Mouse (Mus musculus) frontal cortex, postnatal 10 days (tissue): Measurements from ENCODE around the gene Cep295nl.
A peak's percentile ranks its signal among the peaks of the same experiment; 100 is the strongest.
"Not testable (repeated sequence)": the region's sequence is repeated elsewhere in the genome, so short reads cannot be mapped to it uniquely, and the experiment has no call there.

ENCODE experiments used
- DNase-seq, 2 experiments: peaks; one replicate each; pipeline ENCODE4 v3.0.0; 2022; ENCODE audit warnings: low spot score in 2 of 2, mixed read lengths in 1 of 2

The Cep295nl gene

DNA sequence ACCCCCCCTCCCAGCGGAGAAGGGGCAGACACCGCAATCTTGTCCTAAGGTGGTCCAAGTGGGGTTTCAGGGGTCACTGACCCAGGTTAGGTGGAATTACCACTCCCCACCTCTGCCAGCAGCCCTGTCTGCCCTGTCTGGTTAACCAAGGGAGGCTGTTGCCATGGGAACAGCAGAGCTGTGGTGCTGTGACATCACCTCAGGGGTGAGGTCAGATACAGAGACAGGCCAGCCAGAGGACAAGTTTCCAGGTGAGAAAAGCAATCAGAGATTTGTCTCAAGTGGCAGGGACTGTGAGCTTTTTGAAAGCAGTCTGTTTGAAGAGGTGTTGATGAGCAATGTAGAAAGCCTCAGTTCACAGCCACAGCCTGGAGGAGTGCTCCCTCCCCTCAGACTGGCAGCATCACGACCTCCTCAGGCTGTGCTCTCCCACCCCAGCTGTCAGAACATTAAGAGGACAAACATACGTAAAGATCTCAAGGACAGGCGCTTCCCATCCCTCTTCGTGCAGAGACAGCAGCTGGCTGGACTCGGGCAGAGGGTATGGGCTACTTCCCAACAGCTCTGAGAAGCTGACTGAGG lies at the start of gene Cep295nl:
Cep295nl (minus strand) TSS at position 101 of the 582 bp plus-strand sequence.
- no peak for DNase-seq

DNA sequence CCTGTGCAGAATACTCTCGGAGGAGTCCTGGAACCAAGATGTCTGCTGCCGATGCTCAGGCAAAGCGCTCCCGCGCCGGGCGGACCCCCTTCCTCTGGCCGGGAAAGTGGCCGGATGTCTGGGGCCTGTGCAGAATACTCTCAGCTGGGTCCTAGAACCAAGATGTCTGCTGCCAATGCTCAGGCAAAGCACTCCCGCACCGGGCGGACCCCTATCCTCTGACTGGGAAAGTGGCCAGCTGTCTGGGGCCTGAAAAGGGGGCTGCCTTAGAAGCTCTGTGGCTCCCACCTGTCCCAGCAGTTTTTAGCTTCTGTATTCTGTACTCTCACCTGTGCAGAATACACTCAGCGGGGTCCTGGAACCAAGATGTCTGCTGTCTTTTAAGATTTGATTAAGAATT lies 45.5 kb upstream of the Cep295nl start:
- DNase-seq = not testable (repeated sequence)

DNA sequence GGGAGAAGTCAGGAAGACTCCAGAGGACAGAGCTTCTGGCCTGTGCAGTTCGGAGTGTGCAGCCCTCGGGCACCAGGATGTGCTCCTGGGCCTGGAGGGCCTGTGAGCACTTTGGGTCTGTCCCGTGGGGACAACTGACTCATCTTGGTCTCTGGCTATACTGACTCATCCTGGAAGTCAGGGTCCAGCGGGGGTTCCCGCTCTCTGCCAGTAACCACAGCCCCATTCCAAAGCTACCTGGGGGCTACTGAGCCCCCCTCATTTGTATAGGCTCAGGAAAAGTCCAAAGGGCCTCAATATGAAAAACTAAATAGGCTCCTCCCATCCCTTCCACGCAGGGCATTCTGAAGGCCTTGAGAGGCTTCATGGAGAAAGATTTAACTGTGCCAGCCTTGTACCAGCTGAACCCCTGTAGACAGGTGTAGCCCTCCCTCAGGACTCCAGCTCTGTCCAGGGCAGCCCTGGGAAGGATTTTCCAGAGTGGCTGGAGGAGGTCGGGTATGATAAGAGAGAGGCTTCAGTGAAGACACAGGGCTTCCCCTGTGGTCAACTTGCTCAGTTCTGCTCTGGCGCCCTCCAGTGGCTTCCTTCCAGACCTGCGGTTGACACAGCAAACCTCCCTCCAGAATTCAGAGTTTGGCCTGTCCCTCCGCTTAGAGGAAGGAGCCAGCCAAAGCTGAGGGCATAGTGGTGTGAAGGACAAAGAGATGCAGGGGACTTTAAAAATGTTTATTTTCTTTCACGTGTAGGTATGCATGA lies 37.1 kb upstream of the Cep295nl start:
- peak; percentile 44 to 79 for DNase-seq

DNA sequence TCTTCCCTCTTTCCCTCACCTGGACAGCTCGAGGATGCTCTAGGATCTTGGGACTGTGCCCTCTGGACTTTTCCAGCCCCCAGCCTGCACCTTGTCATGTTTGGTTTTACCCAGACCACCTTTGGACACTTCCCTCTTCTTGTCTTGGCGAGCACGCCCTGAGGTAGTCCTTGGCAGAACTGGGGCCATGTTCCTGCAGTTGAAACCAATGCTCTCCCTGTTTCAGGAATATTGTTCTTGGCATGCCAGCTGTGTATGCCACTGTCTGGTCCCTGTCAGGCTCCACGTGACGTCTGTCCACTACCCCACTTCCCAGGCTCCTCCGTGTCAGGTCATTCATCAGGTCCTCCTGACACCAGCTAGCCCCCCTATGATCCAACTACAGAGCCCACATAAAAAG lies 36.4 kb upstream of the Cep295nl start:
- DNase-seq = no peak

- not testable (repeated sequence) for DNase-seq
Observed at GRCm38 (mm10) chr11:118376323-118376722, 34.0 kb upstream of the Cep295nl start.

- no peak for DNase-seq
Observed at GRCm38 (mm10) chr11:118375881-118376280, 33.6 kb upstream of the Cep295nl start.

DNA sequence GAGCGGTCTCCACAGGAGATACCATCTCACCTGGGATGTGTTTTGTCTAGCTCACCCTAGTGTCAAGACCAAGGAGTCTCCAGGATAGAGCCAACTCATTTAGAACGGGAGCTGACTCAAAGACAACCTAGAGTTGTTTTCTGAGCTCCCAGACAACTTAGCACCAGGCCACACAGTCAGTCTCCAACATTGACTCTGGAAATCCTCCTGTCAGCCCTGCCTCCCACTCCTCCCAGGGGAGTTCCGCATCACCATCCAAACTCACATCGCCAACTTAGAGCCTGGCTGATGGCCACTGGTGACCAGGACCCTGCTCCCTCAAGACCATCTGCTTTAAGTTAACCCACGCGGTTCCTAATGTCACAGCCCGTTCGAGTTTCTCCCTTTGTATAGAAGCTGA lies 33.2 kb upstream of the Cep295nl start:
- DNase-seq = no peak

DNA sequence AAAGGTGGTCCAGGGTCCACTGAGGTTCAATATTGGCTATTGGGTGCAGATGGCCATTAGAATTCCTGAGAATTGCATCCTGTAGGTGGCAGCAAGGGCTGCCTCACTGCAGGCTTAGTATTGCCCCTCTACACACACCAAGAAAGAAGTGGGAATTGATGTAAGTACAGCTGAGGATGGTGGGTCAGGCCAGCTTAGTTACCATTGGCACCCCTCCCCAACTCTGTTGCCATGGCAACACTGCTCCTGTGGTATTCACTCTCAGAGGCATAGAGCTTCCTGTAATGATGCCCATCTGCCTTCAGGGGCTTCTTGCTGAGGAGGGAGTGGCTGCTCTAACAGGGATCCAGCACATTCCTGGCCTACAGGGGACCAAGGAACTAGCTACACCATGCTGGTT lies 32.7 kb upstream of the Cep295nl start:
- DNase-seq = no peak

GRCm38 (mm10) chr11:118374506-118374905 lies 32.2 kb upstream of the Cep295nl start:
- no peak for DNase-seq

DNA sequence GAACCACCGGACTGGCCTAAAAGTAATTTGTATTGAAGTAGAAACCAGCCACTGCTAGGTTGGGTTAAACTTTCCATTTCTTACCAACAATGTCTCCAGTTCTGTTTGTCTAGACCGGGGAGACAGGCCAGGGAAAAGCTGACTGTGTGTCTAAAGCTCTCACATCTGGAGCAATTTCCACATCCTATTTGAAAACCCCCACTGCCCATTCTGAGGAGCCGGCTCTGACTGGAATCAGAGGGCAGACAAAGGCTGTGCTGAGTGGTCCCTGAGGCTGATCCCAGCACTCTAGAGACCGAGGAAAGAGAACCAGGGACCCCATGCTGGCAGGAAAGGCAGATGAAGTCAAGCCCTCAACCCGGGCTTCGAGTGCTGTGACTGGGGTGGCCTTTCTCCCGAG lies 30.3 kb upstream of the Cep295nl start:
- DNase-seq = no peak

DNA sequence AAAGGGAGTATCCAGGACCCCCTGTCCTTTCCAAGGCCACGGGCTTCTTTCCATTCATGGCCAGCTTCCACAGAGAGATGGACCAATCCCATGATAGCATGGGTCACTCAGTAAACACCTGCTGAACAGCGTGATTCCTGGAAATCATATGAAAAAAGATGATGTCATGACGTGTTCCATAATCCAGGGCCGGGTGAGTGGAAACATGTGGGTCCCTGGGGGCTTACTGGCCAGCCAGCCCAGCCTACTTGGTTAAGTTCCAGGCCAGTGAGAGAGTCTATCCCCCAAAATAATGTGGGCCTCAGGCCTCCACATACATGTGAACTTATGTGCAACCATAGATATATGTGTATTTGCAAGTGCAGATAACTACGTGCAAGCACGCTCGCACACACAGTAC lies 29.6 kb upstream of the Cep295nl start:
- no peak for DNase-seq

GRCm38 (mm10) chr11:118369657-118370056 lies 27.4 kb upstream of the Cep295nl start:
- DNase-seq = no peak

DNA sequence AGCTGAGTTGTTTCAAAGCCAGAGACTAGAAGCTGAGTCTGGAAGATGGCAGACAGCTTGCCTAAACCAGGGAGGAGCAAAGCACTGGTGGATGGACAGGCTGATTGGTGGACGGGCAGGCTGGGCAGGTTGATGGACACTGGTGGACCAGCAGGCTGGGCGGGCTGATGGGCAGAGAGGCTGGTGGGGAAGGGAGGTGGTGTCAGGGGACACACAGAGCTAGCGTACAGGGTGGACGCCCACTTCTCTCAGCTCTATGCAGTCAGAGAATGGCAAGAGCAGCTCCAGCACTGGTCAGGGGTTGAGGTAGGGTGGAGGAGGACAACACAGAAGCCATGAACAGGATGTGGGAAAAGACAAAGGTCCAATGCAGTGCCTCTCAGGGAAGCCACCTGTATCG lies 27.0 kb upstream of the Cep295nl start:
- no peak for DNase-seq

DNA sequence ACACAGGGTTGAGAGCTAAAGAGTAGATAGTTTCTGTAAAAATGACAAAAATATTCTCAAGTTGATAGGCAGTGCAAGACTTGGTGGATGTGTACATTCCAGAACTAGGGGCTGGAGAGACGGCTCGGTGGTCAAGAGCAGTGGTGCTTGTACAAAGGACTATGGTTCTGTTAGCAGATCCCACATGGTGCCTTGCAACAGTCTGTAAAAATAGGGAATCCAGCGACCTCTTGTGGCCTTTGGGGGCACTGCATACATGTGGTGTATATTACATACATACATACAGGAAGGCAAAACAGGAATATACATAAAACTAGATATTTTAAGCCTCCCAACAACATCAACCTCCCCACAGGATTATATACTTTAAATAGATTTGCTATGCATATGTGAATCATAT lies 26.0 kb upstream of the Cep295nl start:
- no peak for DNase-seq

DNA sequence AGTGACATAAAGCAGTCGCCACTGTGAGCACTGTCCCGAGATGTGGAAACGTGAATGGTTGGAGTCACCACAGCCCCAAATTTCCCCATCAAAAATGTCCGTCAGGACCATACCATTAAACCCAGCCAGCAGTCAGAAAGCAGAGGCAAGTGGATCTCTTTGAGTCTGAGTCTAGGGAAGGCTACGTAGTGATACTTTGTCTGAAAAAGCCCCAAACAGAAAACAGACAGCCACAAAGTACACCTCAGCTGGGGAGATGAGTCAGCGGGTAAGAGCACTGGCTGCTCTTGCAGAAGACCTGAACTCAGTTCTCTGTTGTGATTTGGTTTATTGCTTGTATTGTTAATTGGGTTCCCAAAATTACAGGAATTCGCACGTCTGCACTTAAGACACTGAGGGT lies 24.3 kb upstream of the Cep295nl start:
- no peak for DNase-seq

GRCm38 (mm10) chr11:118366108-118366507 lies 23.8 kb upstream of the Cep295nl start:
- DNase-seq = no peak

GRCm38 (mm10) chr11:118365171-118365570 lies 22.9 kb upstream of the Cep295nl start:
- DNase-seq = no peak

DNA sequence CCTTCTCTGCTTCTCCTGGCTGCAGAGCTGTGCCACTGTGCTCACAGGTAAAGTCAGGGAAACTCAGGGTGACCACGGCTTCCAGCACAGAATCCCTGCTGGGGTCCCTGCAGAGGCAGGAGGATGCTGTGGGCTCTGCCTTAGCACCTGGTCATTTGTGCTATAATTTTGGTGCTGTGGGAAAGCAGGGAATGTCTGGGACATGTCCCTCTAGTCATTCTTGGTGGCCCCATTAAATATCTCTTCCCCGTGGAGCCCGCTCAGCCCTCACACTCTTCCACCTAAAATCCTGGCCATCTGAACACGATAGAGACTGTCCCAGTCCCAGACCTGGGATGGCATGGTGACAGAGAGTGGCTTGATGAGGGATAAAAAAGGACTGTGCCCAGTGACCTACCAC lies 21.7 kb upstream of the Cep295nl start:
- DNase-seq = no peak

- no peak for DNase-seq
Observed at GRCm38 (mm10) chr11:118362971-118363518, 20.7 kb upstream of the Cep295nl start.

DNA sequence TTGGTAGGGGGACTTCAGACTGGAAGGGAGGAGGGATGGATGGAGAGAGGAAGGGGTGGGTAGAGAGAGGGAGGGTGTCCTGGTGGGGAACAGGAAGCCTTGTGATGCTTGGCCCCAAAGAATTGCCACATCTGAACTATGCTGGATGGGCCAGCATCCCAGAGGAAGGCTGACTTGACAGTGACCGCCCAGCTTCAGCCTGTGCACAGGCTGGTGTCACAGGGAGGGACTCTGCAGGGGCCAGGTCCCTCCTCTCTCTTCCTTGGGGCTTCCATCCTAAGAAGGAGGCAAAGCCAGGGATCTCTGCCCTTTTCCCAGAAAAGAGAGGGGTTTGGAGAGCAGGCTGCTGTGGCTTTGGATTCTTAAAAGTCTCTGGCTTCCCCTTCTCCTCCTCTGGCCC lies 20.2 kb upstream of the Cep295nl start:
- DNase-seq = no peak

GRCm38 (mm10) chr11:118360907-118361341 lies 18.6 kb upstream of the Cep295nl start:
- no peak for DNase-seq

DNA sequence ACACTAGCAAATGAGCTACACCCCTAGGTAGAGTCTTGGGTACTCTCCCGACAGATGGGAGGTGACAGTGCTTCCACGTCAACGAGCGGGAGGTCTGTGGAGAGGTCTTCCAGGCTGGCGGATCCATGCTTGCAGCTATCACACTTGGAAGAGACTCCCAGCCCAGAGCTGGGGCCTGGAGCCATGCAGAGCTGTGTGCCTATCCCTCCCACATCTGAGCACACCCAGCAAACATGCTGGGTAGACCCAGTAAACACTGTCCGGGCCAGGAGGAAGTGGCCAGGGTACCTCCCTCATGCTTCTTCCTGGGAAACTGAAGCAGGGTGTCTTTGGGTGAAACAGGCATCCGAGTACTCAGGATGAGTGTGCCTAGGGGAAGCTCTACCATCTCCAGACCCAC lies 18.2 kb upstream of the Cep295nl start:
- no peak for DNase-seq

- DNase-seq = no peak
Observed at GRCm38 (mm10) chr11:118355640-118356039, 13.3 kb upstream of the Cep295nl start, which contains the start of gene Timp2. Gene Timp2, minus strand, starts transcription at chr11:118355740.
